Mouse (Mus musculus) heart, embryonic 12.5 days (tissue): ENCODE measurements around the gene Dnajc3. TPM values are rescaled to one million over a fixed set of nuclear protein-coding genes. Genes with fewer than 3 reads are reported as not detected.

ENCODE experiments used
- ATAC-seq: fragments of 200-750 bp; cut with Nextera tagmentation; 2 replicates; pipeline ENCODE4 v1.8.0; 2017; ENCODE audit warnings: moderate TSS enrichment, moderate library complexity; ENCODE audit not compliant: insufficient number of reproducible peaks, low FRiP score
- H3K27ac ChIP-seq: fragments of 300-500 bp; sonication (generic); 2 replicates; pipeline ENCODE4 v1.5.1; 2016; ENCODE audit warnings: mild to moderate bottlenecking, moderate library complexity; ENCODE audit not compliant: poor library complexity, severe bottlenecking
- H3K27me3 ChIP-seq: fragments of 300-500 bp; sonication (generic); replicated peaks from 2 replicates; pipeline ENCODE4 v1.6.1; 2016; ENCODE audit warnings: mild to moderate bottlenecking, moderate library complexity
- H3K36me3 ChIP-seq: fragments of 300-500 bp; sonication (generic); 2 replicates; pipeline ENCODE4 v1.6.1; 2016; ENCODE audit warnings: mild to moderate bottlenecking, moderate library complexity
- H3K4me1 ChIP-seq: fragments of 300-500 bp; sonication (generic); replicated peaks from 2 replicates; pipeline ENCODE4 v1.6.1; 2016; ENCODE audit warnings: mild to moderate bottlenecking
- H3K4me2 ChIP-seq: fragments of 300-500 bp; sonication (generic); 2 replicates; pipeline ENCODE4 v1.6.1; 2016; ENCODE audit warnings: mild to moderate bottlenecking, moderate library complexity
- H3K4me3 ChIP-seq: fragments of 300-500 bp; sonication (generic); 2 replicates; pipeline ENCODE4 v1.5.1; 2016; ENCODE audit warnings: mild to moderate bottlenecking
- H3K9ac ChIP-seq: fragments of 300-500 bp; sonication (generic); 2 replicates; pipeline ENCODE4 v1.6.1; 2016; ENCODE audit warnings: mild to moderate bottlenecking, moderate library complexity
- H3K9me3 ChIP-seq: fragments of 300-500 bp; sonication (generic); replicated peaks from 2 replicates; pipeline ENCODE4 v1.6.1; 2016; ENCODE audit warnings: mild to moderate bottlenecking, moderate library complexity
- WGBS: fragments of 180-500 bp; shearing (Covaris S2); methylation state at CpG from one replicate; pipeline ENCODE4 v1.1.7; 2016; 5-methylcytosine and 5-hydroxymethylcytosine counted together
- polyA plus RNA-seq: library from polyadenylated mRNA; unstranded; fragments of >200 nt; fragmentation: Nextera tagmentation; extraction: Ambion mirVana; gene quantifications from 2 replicates; pipeline ENCODE4 v1.2.1, GENCODE M21; 2016

The Dnajc3 gene
- polyA plus RNA-seq, 1 experiment from 2014 or later = 33.1 TPM

DNA sequence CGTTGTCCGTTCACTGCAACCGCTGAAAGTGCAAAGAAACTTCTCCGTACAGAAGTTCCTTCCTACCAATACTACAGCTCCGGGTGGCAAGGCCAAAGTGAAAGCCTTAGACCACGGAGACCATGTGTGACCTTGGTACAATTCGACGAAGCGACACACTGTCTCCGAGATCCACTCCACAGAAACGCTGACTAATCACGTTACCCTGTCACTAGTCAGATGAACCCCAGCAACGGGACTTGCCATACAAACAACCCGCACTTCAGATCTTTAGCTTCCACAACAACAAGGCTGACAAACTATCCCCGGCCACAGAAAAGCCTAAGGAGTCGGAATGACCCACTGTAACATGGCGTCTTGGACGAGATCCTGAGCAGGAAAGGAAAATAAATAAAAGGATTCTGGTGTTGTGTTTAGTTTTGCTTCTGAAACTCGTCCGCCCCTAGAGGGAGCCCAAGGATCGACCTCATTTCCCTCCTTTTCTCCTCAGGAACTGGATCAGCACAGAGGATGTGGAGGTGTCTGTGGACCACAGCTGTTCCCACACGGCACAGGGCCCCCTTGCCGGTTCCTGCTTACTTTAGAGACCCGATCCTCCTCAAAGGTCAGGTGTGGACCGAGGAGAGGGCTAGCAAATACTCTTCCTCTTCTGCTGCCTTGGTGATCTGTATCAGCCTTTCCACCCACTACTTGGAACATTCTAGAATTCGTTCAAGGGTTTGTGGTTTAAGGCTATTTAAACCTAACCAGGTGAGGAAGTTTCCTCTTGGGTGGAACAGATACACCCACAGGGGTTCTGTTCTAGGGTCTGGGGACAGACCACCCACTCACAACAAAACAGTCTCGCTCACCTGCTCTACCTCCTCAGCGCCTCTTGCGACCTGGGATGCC is 27.2 kb upstream of the Dnajc3 start:
- Histone ChIP-seq H3K9ac (no peak overlapping the region), H3K4me2 (0 out of 2 replicates have a peak overlapping the region, but pooled peaks have one; percentile 6), H3K9me3 (no peaks in the 10 kb centered on the region), H3K4me1 (peaks cover 16% of the 10 kb centered on the region), H3K27ac (no peak overlapping the region), H3K4me3 (no peak overlapping the region), H3K36me3 (peaks cover 37% of the 10 kb centered on the region), H3K27me3 (no peaks in the 10 kb centered on the region)
- WGBS = 55% methylated on average over 29 of the region's 29 CpGs
- ATAC-seq = peak; percentile 38; the same call in 1 of the 2 replicates

DNA sequence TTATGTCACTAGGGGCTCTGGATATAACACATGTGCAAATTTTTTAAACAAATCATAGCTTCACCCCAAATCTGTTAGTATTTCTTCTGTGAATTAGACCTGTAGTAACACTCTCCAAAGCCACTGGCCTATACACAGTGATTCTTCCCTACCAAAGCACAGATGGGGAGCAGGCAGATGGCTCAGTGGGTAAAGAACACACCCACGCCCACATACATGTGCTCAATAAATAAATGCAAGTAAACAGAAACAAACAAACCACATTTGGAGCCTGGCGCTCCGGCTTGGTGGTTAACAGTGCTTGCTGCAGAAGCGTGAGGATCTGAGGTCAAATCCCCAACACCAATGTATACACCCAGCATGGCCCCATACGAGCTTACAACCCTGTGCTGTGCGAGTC is 26.3 kb upstream of the Dnajc3 start:
- Histone ChIP-seq H3K9ac (no peak overlapping the region), H3K36me3 (peaks cover 34% of the 10 kb centered on the region), H3K27ac (no peak overlapping the region), H3K4me1 (peaks cover 16% of the 10 kb centered on the region), H3K27me3 (no peaks in the 10 kb centered on the region), H3K4me3 (no peak overlapping the region), H3K4me2 (no peak overlapping the region), H3K9me3 (no peaks in the 10 kb centered on the region)
- WGBS = 87% methylated on average over 6 of the region's 6 CpGs
- no peak for ATAC-seq

DNA sequence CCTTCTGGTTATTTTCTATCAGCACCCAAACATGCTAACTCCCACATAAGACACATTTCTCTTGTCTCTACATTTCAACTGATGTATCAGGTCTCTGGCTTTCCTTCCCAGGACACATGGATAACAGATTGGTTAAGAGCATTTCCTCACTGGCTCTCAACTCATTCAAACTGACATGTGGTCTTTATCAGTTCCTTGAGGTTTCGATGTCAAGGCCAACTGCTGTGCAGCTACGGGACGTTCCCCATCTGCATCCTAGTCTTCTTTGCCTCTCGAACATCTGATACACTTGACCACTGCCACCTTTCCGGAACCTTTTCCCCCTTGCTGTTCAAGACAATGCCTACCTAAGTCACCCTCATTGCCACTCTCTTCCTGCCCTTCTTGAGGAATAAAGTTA is 24.1 kb upstream of the Dnajc3 start:
- 36% methylated on average over 5 of the region's 5 CpGs for WGBS
- H3K4me3 ChIP-seq = no peak overlapping the region
- no peak overlapping the region for H3K4me2 ChIP-seq
- no peak overlapping the region for H3K9ac ChIP-seq
- H3K36me3 ChIP-seq = peaks cover 27% of the 10 kb centered on the region
- no peak for ATAC-seq
- H3K9me3 ChIP-seq = no peaks in the 10 kb centered on the region
- peaks cover 5% of the 10 kb centered on the region; the same call in 1 of the 2 replicates for H3K4me1 ChIP-seq
- no peaks in the 10 kb centered on the region for H3K27me3 ChIP-seq
- no peak overlapping the region for H3K27ac ChIP-seq

DNA sequence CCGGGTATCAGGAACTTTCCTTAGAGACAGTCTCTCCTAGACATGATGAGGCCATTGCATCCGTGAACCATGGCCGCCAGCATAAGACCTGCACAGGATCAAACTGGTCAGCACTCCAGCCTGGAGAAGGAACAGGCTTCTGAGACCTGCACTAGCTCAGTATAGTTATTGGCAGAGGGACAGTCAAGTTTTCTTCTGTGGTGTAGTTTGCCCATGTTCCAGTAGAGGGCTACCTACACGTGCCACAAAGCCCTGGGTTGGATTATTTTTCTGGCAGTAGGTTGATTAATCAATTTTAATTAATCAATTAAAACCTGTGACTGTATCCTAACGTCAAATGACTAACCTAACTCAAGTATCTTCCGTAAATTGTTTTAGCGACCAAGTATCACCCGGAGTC is 18.8 kb upstream of the Dnajc3 start:
- H3K9me3 ChIP-seq = no peaks in the 10 kb centered on the region
- no peak for ATAC-seq
- 62% methylated on average over 8 of the region's 8 CpGs for WGBS
- peaks cover 6% of the 10 kb centered on the region for H3K36me3 ChIP-seq
- peaks cover 22% of the 10 kb centered on the region for H3K4me1 ChIP-seq
- peaks cover 16% of the 10 kb centered on the region; the same call in 1 of the 2 replicates for H3K27me3 ChIP-seq
- no peak overlapping the region for H3K4me3 ChIP-seq
- no peak overlapping the region for H3K9ac ChIP-seq
- no peak overlapping the region for H3K4me2 ChIP-seq
- H3K27ac ChIP-seq = no peak overlapping the region

DNA sequence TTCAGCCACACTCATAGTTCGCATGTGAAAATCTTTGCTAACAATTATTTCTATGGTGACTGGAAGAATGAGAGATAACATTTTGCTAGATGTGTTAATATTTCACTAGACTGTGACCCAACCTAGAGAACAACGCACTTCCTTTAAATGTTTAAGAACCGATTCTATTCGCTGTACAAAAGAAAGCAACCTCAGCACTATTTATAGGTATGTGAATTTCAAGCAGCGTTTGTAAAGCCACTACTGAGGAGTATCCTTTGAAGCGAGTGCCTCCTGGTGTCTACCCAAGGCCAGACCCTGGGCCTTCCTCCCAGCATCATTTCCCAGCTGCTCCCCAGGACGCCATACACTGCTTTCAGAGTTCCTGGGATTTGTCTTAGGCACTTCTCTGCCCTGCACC is 17.1 kb upstream of the Dnajc3 start:
- H3K36me3 ChIP-seq = peaks cover 6% of the 10 kb centered on the region

DNA sequence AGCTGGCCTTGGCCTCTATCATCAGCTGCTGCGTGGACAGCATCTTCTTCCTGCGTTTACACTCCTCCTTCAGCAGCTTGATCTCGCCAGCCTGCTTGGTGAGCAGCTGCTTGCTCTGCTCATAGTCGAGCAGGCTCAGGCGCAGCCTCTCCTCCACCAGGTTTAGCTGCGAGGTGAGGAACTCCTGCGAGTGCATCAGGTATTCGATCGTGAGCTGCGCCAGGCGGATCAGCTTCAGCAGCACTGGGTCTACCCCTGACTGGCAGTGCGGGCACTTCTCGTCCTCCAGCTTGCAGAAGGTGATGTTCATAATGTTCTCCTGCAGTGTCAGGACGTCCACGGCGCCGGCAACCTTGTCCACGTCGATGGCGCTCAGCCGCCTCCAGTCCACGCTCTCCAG is 15.5 kb upstream of the Dnajc3 start:
- Histone ChIP-seq H3K9ac (peak overlapping the region; percentile 46), H3K9me3 (no peaks in the 10 kb centered on the region), H3K4me2 (peak overlapping the region; percentile 83), H3K4me3 (peak overlapping the region; percentile 43), H3K27me3 (peaks cover 20% of the 10 kb centered on the region; the same call in 1 of the 2 replicates), H3K27ac (no peak overlapping the region), H3K36me3 (peaks cover 6% of the 10 kb centered on the region; the same call in 1 of the 2 replicates), H3K4me1 (peaks cover 25% of the 10 kb centered on the region)
- WGBS = 26% methylated on average over 22 of the region's 22 CpGs
- ATAC-seq = 0 out of 2 replicates have a peak, but pooled peaks have one; percentile 2

More for the DNA sequence above, 17.1 kb upstream of the Dnajc3 start:
- Histone ChIP-seq H3K27ac (no peak overlapping the region), H3K4me2 (no peak overlapping the region), H3K4me1 (peaks cover 25% of the 10 kb centered on the region), H3K4me3 (no peak overlapping the region), H3K9me3 (no peaks in the 10 kb centered on the region), H3K27me3 (peaks cover 16% of the 10 kb centered on the region; the same call in 1 of the 2 replicates), H3K9ac (no peak overlapping the region)
- WGBS = 61% methylated on average over 7 of the region's 7 CpGs
- no peak for ATAC-seq

DNA sequence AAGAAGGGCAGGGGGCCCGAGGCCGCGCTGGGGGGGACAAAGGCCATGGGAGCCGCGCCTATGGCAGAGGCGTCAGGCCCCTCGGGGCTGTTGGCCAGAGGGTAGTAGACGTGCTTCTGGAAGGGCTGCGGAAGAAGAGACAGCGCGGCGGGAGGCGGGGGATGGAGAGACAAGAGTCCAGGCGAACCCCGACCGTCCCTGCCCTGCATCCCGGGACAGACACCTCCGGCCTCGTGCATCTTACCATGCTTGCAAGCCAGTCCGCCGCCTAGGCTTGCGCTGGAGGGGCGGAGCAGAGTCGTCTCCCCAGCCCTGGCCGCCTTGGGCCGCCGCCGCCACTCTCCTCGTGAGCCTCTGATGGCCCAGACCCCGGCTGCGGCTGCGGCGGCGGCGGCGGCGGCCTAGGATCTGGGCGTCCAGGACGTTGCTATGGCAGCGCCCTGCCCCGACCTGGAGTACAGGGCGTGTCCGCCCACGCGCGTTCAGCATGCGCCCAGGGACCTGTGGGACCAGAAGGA is 15.1 kb upstream of the Dnajc3 start:
- peak overlapping the region; percentile 83 for H3K4me2 ChIP-seq
- peak overlapping the region; percentile 46 for H3K9ac ChIP-seq
- 0 out of 2 replicates have a peak, but pooled peaks cover 2% of the 10 kb centered on the region for H3K36me3 ChIP-seq
- peak overlapping the region; percentile 43 for H3K4me3 ChIP-seq
- ATAC-seq = 0 out of 2 replicates have a peak, but pooled peaks have one; percentile 33
- 1% methylated on average over 47 of the region's 47 CpGs for WGBS
- H3K4me1 ChIP-seq = peaks cover 25% of the 10 kb centered on the region
- peaks cover 20% of the 10 kb centered on the region; the same call in 1 of the 2 replicates for H3K27me3 ChIP-seq
- H3K27ac ChIP-seq = no peak overlapping the region
- H3K9me3 ChIP-seq = no peaks in the 10 kb centered on the region

DNA sequence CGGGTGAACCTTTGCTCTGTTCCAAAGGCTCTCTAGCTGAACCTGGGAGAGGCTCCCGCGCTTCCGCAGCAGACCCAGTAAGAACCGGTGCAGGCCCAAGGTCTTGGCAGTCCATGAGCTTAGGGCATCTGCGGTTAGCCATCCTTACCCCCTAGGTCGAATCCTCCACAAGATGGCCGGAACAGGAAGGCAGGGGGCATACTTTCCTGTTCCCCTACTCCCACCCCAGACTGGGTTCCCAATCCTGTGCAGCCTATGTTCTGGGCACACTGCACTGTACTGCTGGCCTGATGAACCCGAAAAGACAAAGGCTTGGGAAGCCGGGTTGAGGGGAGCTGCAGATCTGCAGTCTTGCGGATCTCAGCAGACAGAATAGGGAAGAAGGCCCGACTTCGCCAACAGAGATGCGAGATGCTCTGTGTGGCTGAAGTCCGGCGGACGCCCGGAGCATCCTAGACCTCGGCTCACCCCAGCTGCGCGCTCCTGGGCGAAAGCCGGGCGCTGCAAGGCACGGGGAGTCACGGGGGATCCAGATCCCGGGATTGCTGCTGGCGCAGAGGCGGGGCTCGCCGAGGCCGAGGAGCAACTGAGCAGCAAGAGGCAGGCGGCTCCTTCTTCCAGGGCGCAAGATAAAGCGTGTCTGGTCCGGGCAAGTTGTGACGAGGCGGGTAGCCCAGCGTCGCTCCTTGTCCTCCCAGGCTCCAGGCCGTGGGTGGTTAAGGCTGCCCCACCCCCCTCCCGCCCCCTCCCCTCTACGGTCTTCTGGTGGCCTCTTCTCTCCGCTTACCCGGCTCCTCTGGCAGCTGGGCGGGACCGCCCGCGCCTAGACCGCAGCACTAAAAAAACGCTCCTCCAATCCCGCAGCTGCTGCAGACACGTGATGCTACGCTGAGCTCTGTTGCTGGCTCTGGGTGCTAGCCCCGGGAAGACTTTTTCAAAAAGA is 12.8 kb upstream of the Dnajc3 start, which contains the start of gene Dzip1:
Dzip1 (minus strand) TSS at position 788 of the 943 bp plus-strand sequence.
- ATAC-seq = peak; percentile 83
- Histone ChIP-seq H3K4me3 (peak within 1 kb of the TSS; percentile 62), H3K9me3 (no peaks in the 10 kb centered on the region), H3K27me3 (peaks cover 20% of the 10 kb centered on the region; the same call in 1 of the 2 replicates), H3K9ac (peak within 1 kb of the TSS; percentile 76), H3K4me1 (peaks cover 25% of the 10 kb centered on the region), H3K36me3 (no peaks in the 10 kb centered on the region), H3K27ac (peak within 1 kb of the TSS; percentile 42), H3K4me2 (peak within 1 kb of the TSS; percentile 89)
- WGBS = 1% methylated on average over 54 of the region's 55 CpGs

DNA sequence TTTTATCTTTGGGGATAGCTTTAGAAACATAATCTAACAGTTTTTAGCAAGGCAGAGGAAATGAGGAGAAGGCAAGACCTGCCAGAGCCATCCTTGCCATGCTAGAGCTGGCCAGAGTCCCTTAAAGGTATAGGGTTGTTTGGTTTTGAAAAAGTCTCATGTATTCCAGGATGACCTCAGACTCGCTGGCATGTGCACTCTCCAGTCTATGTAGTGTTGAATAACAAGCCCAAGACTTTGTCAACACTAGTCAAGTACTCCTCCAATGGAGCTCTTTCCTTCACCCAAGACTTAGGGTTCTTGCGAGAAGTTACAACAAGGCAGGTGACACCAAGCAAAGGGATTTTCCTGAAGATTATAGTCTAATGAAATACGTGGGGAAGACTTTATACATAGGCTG is 9.2 kb upstream of the Dnajc3 start:
- H3K36me3 ChIP-seq = no peaks in the 10 kb centered on the region
- H3K4me3 ChIP-seq = no peak overlapping the region
- no peak overlapping the region for H3K4me2 ChIP-seq
- no peak overlapping the region for H3K27ac ChIP-seq
- 0 out of 2 replicates have a peak, but pooled peaks cover 4% of the 10 kb centered on the region for H3K27me3 ChIP-seq
- WGBS = 75% methylated on average over 3 of the region's 3 CpGs
- no peak for ATAC-seq
- peaks cover 9% of the 10 kb centered on the region for H3K4me1 ChIP-seq
- no peaks in the 10 kb centered on the region for H3K9me3 ChIP-seq
- no peak overlapping the region for H3K9ac ChIP-seq

DNA sequence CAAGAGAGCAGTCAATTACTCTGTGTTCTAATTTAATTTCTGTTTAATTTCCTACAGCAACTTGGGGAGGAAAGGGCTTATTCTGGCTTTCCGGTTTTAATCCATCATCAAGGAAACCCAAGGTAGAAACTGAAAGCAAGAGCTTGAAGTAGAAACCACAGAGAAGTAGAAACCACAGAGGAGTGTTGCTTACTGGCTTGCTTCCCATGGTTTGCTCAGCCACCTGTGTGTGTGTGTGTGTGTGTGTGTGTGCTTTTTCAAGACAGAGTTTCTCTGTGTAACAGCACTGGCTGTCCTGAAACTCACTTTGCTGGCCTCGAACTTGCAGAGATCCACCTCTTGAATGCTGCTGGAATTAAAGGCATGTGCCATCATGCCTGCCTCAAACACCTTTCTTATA is 8.0 kb upstream of the Dnajc3 start:
- WGBS = 74% methylated on average over 2 of the region's 2 CpGs
- Histone ChIP-seq H3K27ac (no peak overlapping the region), H3K4me1 (peaks cover 7% of the 10 kb centered on the region), H3K9ac (no peak overlapping the region), H3K36me3 (no peaks in the 10 kb centered on the region), H3K27me3 (0 out of 2 replicates have a peak, but pooled peaks cover 4% of the 10 kb centered on the region), H3K9me3 (no peaks in the 10 kb centered on the region), H3K4me3 (no peak overlapping the region), H3K4me2 (no peak overlapping the region)
- no peak for ATAC-seq
